Mouse (Mus musculus): ENCODE data around the gene Slc37a1.

GRCm38 (mm10) chr17:31265171-31265572 lies 21.4 kb upstream of the Slc37a1 start:
- TF ChIP-seq CTCF (IDR thresholded peaks at IDR 0.05; ENCODE audit: control insufficient read depth, insufficient read depth, low read length): no peak
- no peak for TF ChIP-seq POLR2A (IDR thresholded peaks at IDR 0.05; ENCODE audit: borderline replicate concordance, control insufficient read depth, low read depth, low read length)

Measured in bone marrow, adult 2 months (tissue).